Mouse (Mus musculus): ENCODE results near the gene Phf7.

Phf7 gene

GRCm38 (mm10) chr14:31197547-31198516 lies 53.3 kb downstream of the Phf7 start:
- DNase-seq (ENCODE audit: low spot score): peak; percentile 37

GRCm38 (mm10) chr14:31195968-31196367 lies 55.1 kb downstream of the Phf7 start:
- peak; percentile 53 for DNase-seq (ENCODE audit: low spot score)

- DNase-seq (ENCODE audit: low spot score): no peak
Observed at GRCm38 (mm10) chr14:31195521-31195920, 55.6 kb downstream of the Phf7 start.

- peak; percentile 44 for DNase-seq (ENCODE audit: low spot score)
Observed at GRCm38 (mm10) chr14:31194891-31195513, 56.1 kb downstream of the Phf7 start.

- peak; percentile 65 for DNase-seq (ENCODE audit: low spot score)
Observed at GRCm38 (mm10) chr14:31194441-31194840, 56.7 kb downstream of the Phf7 start.

GRCm38 (mm10) chr14:31193791-31194190 lies 57.3 kb downstream of the Phf7 start:
- no peak for DNase-seq (ENCODE audit: low spot score)

GRCm38 (mm10) chr14:31191936-31192335 lies 59.2 kb downstream of the Phf7 start:
- no peak for DNase-seq (ENCODE audit: low spot score)

- no peak for DNase-seq (ENCODE audit: low spot score)
Observed at GRCm38 (mm10) chr14:31189348-31189747, 61.8 kb downstream of the Phf7 start.

- DNase-seq (ENCODE audit: low spot score): no peak
Observed at GRCm38 (mm10) chr14:31188771-31189181, 62.3 kb downstream of the Phf7 start.

All from T-cell, adult 2 months (primary cell).